Mouse (Mus musculus): ENCODE measurements around the gene Gmppb. TPM values are rescaled to one million over a fixed set of nuclear protein-coding genes. Genes with fewer than 3 reads are reported as not detected.

The Gmppb gene
- polyA plus RNA-seq, 1 experiment from 2014 or later = 21.2 TPM

Small RNAs within 50 kb of the gene (microRNA-seq; reads per million reads assigned to microRNA genes)
- not detected for gene Mir7088

Other genes starting within 250 kb of the Gmppb start
- 115 and 140 TPM in 2 replicates for gene Rbm6, start 176.0 kb upstream of the Gmppb start, polyA plus RNA-seq (2015; fragmentation: Nextera tagmentation; extraction: Ambion mirVana)
- gene Mon1a, start 161.1 kb upstream of the Gmppb start, polyA plus RNA-seq (2015; fragmentation: Nextera tagmentation; extraction: Ambion mirVana) = 24.8 and 25.2 TPM in 2 replicates
- 0.91 and 1.3 TPM in 2 replicates for gene Mst1r, start 142.4 kb upstream of the Gmppb start, polyA plus RNA-seq (2015; fragmentation: Nextera tagmentation; extraction: Ambion mirVana)
- not detected in 2 replicates for gene Actl11, start 120.8 kb upstream of the Gmppb start, polyA plus RNA-seq (2015; fragmentation: Nextera tagmentation; extraction: Ambion mirVana)
- 117 and 140 TPM in 2 replicates for gene Camkv, start 113.6 kb upstream of the Gmppb start, polyA plus RNA-seq (2015; fragmentation: Nextera tagmentation; extraction: Ambion mirVana)
- 14.2 and 17.1 TPM in 2 replicates for gene Traip, start 99.1 kb upstream of the Gmppb start, polyA plus RNA-seq (2015; fragmentation: Nextera tagmentation; extraction: Ambion mirVana)
- 3.2 and 3.7 TPM in 2 replicates for gene Uba7, start 73.7 kb upstream of the Gmppb start, polyA plus RNA-seq (2015; fragmentation: Nextera tagmentation; extraction: Ambion mirVana)
- gene Gm20661, start 66.2 kb upstream of the Gmppb start, polyA plus RNA-seq (2015; fragmentation: Nextera tagmentation; extraction: Ambion mirVana) = 0.65 and 0.92 TPM in 2 replicates
- gene Inka1, start 63.4 kb upstream of the Gmppb start, polyA plus RNA-seq (2015; fragmentation: Nextera tagmentation; extraction: Ambion mirVana) = 12.8 and 14.2 TPM in 2 replicates
- gene Cdhr4, start 56.7 kb upstream of the Gmppb start, polyA plus RNA-seq (2015; fragmentation: Nextera tagmentation; extraction: Ambion mirVana) = 1.2 TPM in 2 replicates
- gene Gm20662, start 52.9 kb upstream of the Gmppb start, polyA plus RNA-seq (2015; fragmentation: Nextera tagmentation; extraction: Ambion mirVana) = 0.67 and 1.4 TPM in 2 replicates
- 110 and 116 TPM in 2 replicates for gene Ip6k1, start 46.7 kb upstream of the Gmppb start, polyA plus RNA-seq (2015; fragmentation: Nextera tagmentation; extraction: Ambion mirVana)
- 2.5 and 3.4 TPM in 2 replicates for gene Amigo3, start 3.9 kb downstream of the Gmppb start, polyA plus RNA-seq (2015; fragmentation: Nextera tagmentation; extraction: Ambion mirVana)
- not detected in 2 replicates for gene Mst1, start 31.2 kb downstream of the Gmppb start, polyA plus RNA-seq (2015; fragmentation: Nextera tagmentation; extraction: Ambion mirVana)
- 44.5 and 53.1 TPM in 2 replicates for gene Rnf123, start 34.1 kb downstream of the Gmppb start, polyA plus RNA-seq (2015; fragmentation: Nextera tagmentation; extraction: Ambion mirVana)
- gene Apeh, start 45.4 kb downstream of the Gmppb start, polyA plus RNA-seq (2015; fragmentation: Nextera tagmentation; extraction: Ambion mirVana) = 41.3 and 46.2 TPM in 2 replicates
- gene Bsn, start 141.1 kb downstream of the Gmppb start, polyA plus RNA-seq (2015; fragmentation: Nextera tagmentation; extraction: Ambion mirVana) = 7.0 and 8.5 TPM in 2 replicates
- gene Dag1, start 214.7 kb downstream of the Gmppb start, polyA plus RNA-seq (2015; fragmentation: Nextera tagmentation; extraction: Ambion mirVana) = 56.3 and 57.9 TPM in 2 replicates
- gene Nicn1, start 241.2 kb downstream of the Gmppb start, polyA plus RNA-seq (2015; fragmentation: Nextera tagmentation; extraction: Ambion mirVana) = 139 and 158 TPM in 2 replicates
- 22.3 and 23.8 TPM in 2 replicates for gene Amt, start 247.6 kb downstream of the Gmppb start, polyA plus RNA-seq (2015; fragmentation: Nextera tagmentation; extraction: Ambion mirVana)